Mouse (Mus musculus): ENCODE results near the gene Cabp4. TPM values are rescaled to one million over a fixed set of nuclear protein-coding genes. Genes with fewer than 3 reads are reported as not detected.
"Not testable (repeated sequence)": the region's sequence is repeated elsewhere in the genome, so short reads cannot be mapped to it uniquely, and the experiment has no call there.

Gene Cabp4
- polyA plus RNA-seq, 1 experiment from 2014 or later, result 0.19 TPM

DNA sequence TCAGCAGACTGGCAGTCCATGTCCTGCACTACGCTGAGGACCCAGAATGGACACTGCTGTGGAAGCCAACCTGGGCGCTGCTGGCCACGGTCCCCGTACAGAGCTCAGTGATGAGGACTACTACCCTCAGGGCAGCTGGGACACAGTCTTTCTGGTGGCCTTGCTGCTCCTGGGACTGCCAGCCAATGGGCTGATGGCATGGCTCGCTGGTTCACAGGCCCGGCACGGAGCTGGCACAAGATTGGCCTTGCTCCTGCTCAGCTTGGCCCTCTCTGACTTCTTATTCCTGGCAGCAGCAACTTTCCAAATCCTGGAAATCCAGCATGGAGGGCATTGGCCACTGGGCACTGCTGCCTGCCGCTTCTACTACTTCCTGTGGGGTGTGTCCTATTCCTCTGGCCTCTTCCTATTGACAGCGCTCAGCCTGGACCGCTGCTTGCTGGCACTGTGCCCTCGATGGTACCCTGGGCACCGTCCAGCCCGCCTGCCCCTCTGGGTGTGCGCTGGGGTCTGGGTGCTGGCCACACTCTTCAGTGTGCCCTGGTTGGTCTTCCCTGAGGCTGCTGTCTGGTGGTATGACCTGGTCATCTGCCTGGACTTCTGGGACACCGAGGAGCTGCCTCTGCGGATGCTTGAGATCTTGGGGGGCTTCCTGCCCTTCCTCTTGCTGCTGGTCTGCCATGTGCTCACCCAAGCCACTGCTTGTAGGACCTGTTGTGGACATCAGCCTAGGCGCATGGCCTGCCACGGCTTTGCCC, 1.2 kb downstream of the Cabp4 start:
- H3K4me1 ChIP-seq, result no peaks in the 10 kb centered on the region
- H3K9ac ChIP-seq, result no peak overlapping the region
- no peak overlapping the region for H3K27ac ChIP-seq
- H3K9me3 ChIP-seq, result no peaks in the 10 kb centered on the region
- H3K27me3 ChIP-seq (replicated peaks), result no peaks in the 10 kb centered on the region
- H3K4me2 ChIP-seq, result no peak overlapping the region
- H3K36me3 ChIP-seq, result no peaks in the 10 kb centered on the region
- H3K4me3 ChIP-seq (replicated peaks), result no peak overlapping the region
- 93% methylated on average over 18 of the region's 18 CpGs for WGBS
- 0 out of 2 replicates have a peak, but pooled peaks have one; percentile 9 for ATAC-seq (ENCODE audit: insufficient read depth, low FRiP score, low read depth)

DNA sequence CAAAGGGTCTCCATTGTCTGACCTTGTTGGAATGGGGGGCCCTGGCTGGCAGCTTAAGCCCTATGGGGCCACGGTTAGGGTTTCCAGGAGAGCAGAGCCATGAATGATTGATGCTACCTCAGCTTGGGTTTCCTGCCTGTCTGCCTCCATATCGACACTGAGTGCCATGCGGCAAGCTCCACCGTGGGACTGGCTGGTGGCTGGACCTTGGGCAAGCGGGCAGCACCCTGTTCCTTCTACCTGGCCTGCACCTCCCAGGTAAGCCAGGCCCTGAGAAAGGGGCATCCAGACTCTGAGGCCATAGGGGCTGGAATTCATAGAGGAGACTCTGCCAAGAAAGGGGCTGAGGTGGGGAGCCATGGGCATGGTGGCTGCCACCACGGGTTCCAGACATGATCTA, 3.7 kb downstream of the Cabp4 start:
- no peak overlapping the region for H3K9ac ChIP-seq
- no peak for ATAC-seq (ENCODE audit: insufficient read depth, low FRiP score, low read depth)
- WGBS, result 61% methylated on average over 6 of the region's 6 CpGs
- H3K4me3 ChIP-seq (replicated peaks), result no peak overlapping the region
- H3K9me3 ChIP-seq, result no peaks in the 10 kb centered on the region
- no peak overlapping the region for H3K27ac ChIP-seq
- no peaks in the 10 kb centered on the region for H3K27me3 ChIP-seq (replicated peaks)
- H3K36me3 ChIP-seq, result no peaks in the 10 kb centered on the region
- no peaks in the 10 kb centered on the region for H3K4me1 ChIP-seq
- H3K4me2 ChIP-seq, result no peak overlapping the region

DNA sequence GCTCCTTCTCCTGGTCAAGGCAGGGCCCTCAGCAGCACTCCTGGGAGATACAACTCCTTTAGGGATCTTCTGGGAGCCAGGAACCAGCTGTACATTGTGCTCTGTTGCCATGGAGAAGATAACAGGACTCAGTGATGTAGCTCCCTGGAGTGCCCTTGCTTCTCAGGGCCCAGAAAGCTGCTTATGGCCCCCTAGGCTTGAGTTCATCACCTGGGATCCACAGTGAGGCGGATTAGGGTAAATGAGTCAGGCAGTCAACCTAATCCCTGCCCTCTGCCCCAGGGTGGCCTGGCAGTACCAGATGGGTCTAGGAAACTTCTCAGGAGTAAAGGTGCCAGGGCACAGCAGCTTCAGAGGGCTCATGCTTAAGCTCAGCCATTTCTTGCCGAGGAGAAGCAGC, 4.4 kb downstream of the Cabp4 start, which contains the start of gene Gpr152:
Gene Gpr152 (plus strand): TSS at position 342 of the 400 bp plus-strand sequence.
- no peaks in the 10 kb centered on the region for H3K4me1 ChIP-seq
- H3K9me3 ChIP-seq, result no peaks in the 10 kb centered on the region
- ATAC-seq (ENCODE audit: insufficient read depth, low FRiP score, low read depth), result no peak
- H3K4me3 ChIP-seq (replicated peaks), result no peak within 1 kb of the TSS
- no peaks in the 10 kb centered on the region for H3K27me3 ChIP-seq (replicated peaks)
- no peak within 1 kb of the TSS for H3K4me2 ChIP-seq
- 82% methylated on average over 2 of the region's 2 CpGs for WGBS
- H3K36me3 ChIP-seq, result no peaks in the 10 kb centered on the region
- H3K27ac ChIP-seq, result no peak within 1 kb of the TSS
- no peak within 1 kb of the TSS for H3K9ac ChIP-seq

DNA sequence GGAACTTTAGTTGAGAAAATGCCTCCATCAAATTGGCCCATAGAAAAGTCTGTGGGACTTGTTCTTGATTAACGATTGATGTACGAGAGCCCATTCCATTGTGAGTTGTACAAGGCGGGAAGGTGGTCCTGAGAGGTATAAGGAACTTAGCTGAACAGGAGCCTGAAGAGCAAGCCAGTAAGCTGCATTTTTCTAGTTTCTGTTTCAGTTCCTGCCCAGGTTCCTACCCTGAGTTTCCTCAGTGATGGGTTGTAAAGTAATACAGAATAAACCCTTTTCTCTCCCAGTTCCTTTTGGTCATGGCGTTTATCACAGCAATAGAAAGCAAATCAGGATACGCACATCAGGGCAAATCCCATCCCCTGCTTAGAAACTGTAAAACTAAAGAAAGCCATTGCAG, 5.9 kb downstream of the Cabp4 start:
- Histone ChIP-seq H3K4me1 (no peaks in the 10 kb centered on the region), H3K9ac (no peak overlapping the region), H3K27ac (no peak overlapping the region), H3K27me3 (replicated peaks) (no peaks in the 10 kb centered on the region), H3K4me2 (no peak overlapping the region), H3K36me3 (no peaks in the 10 kb centered on the region), H3K4me3 (replicated peaks) (no peak overlapping the region), H3K9me3 (no peaks in the 10 kb centered on the region)
- ATAC-seq (ENCODE audit: insufficient read depth, low FRiP score, low read depth), result no peak
- 79% methylated on average over 5 of the region's 5 CpGs for WGBS

DNA sequence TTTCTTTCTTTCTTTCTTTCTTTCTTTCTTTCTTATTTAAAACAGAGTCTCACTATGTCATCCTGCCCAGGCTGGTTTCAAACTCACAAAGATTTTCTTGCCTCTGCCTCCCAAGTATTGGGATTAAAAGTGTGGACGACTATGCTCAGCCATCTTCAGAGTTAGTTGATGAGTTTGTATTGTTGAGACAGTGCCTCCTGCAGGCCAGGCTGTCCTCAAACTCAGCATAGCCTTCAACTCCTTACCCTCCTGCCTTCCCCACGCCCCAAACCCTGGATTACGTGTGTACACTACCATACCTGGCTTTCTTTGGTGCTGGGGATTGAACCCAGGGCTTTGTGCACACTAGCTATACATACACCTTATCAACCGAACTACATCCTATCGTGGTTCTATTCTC, 7.4 kb downstream of the Cabp4 start:
- Histone ChIP-seq H3K4me1 (no peaks in the 10 kb centered on the region), H3K4me2 (no peak overlapping the region), H3K27ac (no peak overlapping the region), H3K36me3 (peaks cover 5% of the 10 kb centered on the region), H3K27me3 (replicated peaks) (no peaks in the 10 kb centered on the region), H3K9ac (no peak overlapping the region), H3K9me3 (no peaks in the 10 kb centered on the region), H3K4me3 (replicated peaks) (no peak overlapping the region)
- 81% methylated on average over 5 of the region's 5 CpGs for WGBS
- ATAC-seq (ENCODE audit: insufficient read depth, low FRiP score, low read depth), result no peak

DNA sequence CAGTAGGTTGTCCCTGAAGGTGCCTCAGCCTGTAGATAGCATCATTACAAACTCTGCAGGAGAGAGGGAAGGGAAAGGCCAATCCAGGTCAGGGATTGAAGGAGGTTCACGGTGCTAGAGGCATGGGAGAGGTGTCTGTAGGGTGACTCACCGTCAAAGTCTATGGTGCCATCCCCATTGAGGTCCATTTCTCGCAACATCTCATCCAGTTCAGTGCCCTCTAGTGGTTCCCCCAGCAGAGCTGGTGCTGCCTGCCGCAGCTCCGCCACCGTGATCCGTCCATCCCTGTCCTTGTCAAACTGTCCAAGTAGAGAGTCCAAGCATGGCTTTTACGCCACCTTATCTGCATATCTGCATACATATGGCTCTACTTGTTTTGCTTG, 7.9 kb downstream of the Cabp4 start:
- not testable (repeated sequence) for H3K36me3 ChIP-seq; ATAC-seq (ENCODE audit: insufficient read depth, low FRiP score, low read depth); H3K27ac ChIP-seq; H3K27me3 ChIP-seq (replicated peaks); H3K4me3 ChIP-seq (replicated peaks); H3K9ac ChIP-seq; H3K4me1 ChIP-seq; H3K9me3 ChIP-seq; H3K4me2 ChIP-seq
- WGBS, result 22% methylated on average over 8 of the region's 8 CpGs

DNA sequence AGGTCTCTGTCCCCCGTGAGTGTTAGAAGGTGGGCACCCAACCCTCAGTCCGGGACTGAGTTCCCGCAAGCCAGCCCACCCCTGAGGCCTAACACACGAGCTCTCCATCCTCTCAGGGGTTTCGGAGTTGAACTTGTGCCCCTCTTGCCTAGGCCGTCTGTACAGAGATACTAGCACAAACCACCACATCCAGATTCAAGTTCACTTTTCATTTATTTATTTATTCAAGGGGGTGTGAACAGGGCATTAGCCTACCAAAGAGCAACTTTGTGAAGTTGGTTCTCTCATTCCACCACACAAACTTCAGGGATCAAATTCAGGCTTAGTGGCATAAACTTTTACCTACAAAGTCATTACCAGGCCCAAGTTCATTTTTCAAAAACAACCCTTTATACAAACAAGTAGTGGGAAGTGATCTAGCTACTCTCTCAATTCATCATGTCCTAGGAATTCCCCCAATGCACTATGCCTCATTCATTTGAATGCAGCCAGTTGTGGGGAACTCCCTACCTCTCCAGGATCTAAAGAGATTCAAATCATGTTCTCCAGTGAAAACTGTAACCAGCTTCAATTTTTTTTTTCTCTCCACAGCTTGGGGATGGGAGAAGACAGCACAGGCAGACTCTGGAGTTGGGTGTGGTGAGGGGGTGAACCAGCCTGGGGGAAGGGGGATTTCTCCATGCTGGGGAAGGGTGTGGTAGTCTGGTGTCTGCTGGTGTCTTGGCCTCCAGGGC, 8.4 kb downstream of the Cabp4 start:
- not testable (repeated sequence) for H3K9me3 ChIP-seq; H3K27ac ChIP-seq; H3K27me3 ChIP-seq (replicated peaks); H3K4me2 ChIP-seq; H3K4me1 ChIP-seq; H3K9ac ChIP-seq; H3K36me3 ChIP-seq; H3K4me3 ChIP-seq (replicated peaks); ATAC-seq (ENCODE audit: insufficient read depth, low FRiP score, low read depth)
- WGBS, result 70% methylated on average over 6 of the region's 6 CpGs

DNA sequence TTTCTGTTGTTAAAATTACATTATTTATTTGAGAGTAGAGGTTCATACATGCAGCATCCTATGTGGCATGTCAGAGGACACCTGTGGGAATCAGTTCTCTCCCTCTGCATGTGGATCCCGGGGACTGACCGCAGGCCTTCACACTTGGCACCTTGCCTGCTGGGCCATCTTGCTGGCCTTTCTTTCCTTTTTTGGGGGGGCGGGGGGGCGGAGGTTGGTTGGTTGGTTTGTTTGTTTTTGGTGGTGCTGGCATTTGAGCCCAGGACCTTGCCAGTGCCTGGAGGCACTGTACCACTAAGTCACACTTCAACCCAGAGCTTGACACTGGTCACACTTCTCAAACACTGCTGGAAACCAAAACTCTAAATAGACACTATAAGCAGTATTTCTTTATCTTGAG, 9.5 kb downstream of the Cabp4 start:
- ATAC-seq (ENCODE audit: insufficient read depth, low FRiP score, low read depth), result no peak
- no peaks in the 10 kb centered on the region for H3K4me1 ChIP-seq
- 81% methylated on average over 4 of the region's 4 CpGs for WGBS
- no peak overlapping the region for H3K27ac ChIP-seq
- no peaks in the 10 kb centered on the region for H3K9me3 ChIP-seq
- H3K4me2 ChIP-seq, result no peak overlapping the region
- H3K27me3 ChIP-seq (replicated peaks), result no peaks in the 10 kb centered on the region
- H3K9ac ChIP-seq, result no peak overlapping the region
- H3K36me3 ChIP-seq, result peaks cover 8% of the 10 kb centered on the region
- H3K4me3 ChIP-seq (replicated peaks), result no peak overlapping the region

DNA sequence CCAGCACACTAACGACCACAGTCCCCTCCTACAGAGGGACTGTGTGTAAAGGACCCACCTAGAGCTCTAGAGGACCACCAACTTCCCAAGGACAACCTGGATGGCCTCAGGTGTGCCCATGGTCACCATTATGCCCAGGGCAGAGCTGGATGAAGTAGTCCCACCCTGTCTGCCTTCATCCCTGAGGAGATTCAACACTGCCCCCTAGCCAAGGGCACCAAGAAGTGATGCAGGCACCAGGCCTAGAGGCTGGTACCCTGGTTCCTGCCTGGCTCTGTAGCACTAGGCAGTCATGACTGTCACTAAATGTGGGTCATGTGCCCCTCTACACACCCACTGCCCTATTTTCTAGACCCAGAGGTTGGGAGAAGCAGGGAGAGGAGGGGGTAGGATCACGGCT, 12.1 kb downstream of the Cabp4 start:
- Histone ChIP-seq H3K27ac (no peak overlapping the region), H3K9ac (no peak overlapping the region), H3K36me3 (peaks cover 15% of the 10 kb centered on the region), H3K27me3 (replicated peaks) (no peaks in the 10 kb centered on the region), H3K4me1 (peaks cover 10% of the 10 kb centered on the region), H3K4me3 (replicated peaks) (no peak overlapping the region), H3K9me3 (no peaks in the 10 kb centered on the region), H3K4me2 (no peak overlapping the region)
- no peak; the same call in 1 of the 2 replicates for ATAC-seq (ENCODE audit: insufficient read depth, low FRiP score, low read depth)
- WGBS, result 81% methylated on average over 2 of the region's 2 CpGs

DNA sequence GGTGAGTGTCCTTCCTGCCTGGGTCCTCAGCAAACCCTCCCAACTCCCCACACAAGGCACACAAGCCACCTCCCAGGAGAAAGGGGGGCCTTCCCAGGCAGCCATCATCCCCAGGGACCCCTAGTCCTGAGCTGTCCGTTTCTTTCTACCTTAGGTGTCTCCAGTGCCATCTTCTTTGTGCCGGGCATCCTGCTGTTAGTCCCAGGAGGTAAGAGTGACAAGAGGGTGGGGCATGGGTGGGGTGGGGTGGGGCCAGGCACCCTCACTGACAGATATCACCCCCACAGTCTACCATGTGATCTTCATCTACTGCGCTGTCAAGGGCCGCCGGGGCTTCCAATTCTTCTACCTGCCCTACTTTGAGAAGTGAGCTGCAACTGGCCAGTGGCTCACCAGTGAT, 12.8 kb downstream of the Cabp4 start:
- H3K9ac ChIP-seq, result no peak overlapping the region

DNA sequence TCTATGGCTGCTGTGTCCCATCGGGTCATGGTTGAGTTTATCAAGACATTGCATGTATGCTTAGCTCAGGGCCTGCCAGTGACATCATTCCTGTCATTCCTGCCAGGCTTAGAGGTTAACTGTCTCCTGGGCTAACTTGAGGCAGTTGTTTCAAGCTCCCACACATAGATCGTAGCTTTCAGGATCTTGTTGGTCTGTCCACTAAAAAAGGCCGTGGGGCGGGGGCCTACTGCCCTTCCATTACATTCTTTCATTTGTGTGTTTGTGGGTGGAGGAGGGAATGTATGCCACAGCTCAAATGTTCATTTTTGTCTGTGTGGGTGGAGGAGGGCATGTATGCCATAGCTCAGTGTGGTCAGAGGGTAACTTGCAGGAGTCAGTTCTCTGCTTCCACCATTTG, 13.7 kb downstream of the Cabp4 start:
- Histone ChIP-seq H3K27ac (no peak overlapping the region), H3K36me3 (peaks cover 15% of the 10 kb centered on the region), H3K4me3 (replicated peaks) (no peak overlapping the region), H3K4me1 (peaks cover 14% of the 10 kb centered on the region), H3K9ac (no peak overlapping the region), H3K4me2 (no peak overlapping the region), H3K9me3 (no peaks in the 10 kb centered on the region), H3K27me3 (replicated peaks) (no peaks in the 10 kb centered on the region)
- no peak for ATAC-seq (ENCODE audit: insufficient read depth, low FRiP score, low read depth)
- 82% methylated on average over 4 of the region's 4 CpGs for WGBS

More for the DNA sequence above, 12.8 kb downstream of the Cabp4 start:
- 89% methylated on average over 5 of the region's 5 CpGs for WGBS
- Histone ChIP-seq H3K36me3 (peaks cover 15% of the 10 kb centered on the region), H3K27ac (no peak overlapping the region), H3K4me3 (replicated peaks) (no peak overlapping the region), H3K4me1 (peaks cover 14% of the 10 kb centered on the region), H3K9me3 (no peaks in the 10 kb centered on the region), H3K27me3 (replicated peaks) (no peaks in the 10 kb centered on the region), H3K4me2 (no peak overlapping the region)
- peak; percentile 56; the same call in 1 of the 2 replicates for ATAC-seq (ENCODE audit: insufficient read depth, low FRiP score, low read depth)

DNA sequence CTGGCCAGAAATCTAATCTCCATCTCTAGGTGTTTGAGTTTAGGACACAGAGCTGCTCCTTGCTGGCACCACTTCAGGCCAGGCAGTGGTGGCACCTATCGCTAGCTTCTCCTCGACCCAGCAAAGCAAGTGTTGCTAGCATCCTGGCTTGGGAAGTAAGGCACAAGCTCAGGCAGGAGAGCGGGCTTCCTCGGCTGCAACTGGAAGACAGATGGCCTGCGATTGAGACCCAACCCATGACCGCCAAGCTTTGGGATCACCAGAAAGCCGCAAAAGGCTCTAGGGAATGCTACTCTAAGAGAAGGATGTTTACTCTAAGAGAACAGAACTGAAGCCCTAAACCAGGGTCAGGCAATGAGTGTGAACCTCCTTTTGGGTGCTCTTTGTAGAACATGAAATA, 14.4 kb downstream of the Cabp4 start:
- H3K4me2 ChIP-seq, result no peak overlapping the region
- H3K4me3 ChIP-seq (replicated peaks), result no peak overlapping the region
- no peaks in the 10 kb centered on the region for H3K9me3 ChIP-seq
- no peak overlapping the region for H3K27ac ChIP-seq
- H3K4me1 ChIP-seq, result peaks cover 16% of the 10 kb centered on the region
- H3K9ac ChIP-seq, result no peak overlapping the region
- peaks cover 15% of the 10 kb centered on the region for H3K36me3 ChIP-seq
- no peak for ATAC-seq (ENCODE audit: insufficient read depth, low FRiP score, low read depth)
- WGBS, result 91% methylated on average over 7 of the region's 7 CpGs
- H3K27me3 ChIP-seq (replicated peaks), result no peaks in the 10 kb centered on the region
